Mouse (Mus musculus): ENCODE data around the gene Mrps6. TPM values are rescaled to one million over a fixed set of nuclear protein-coding genes. Genes with fewer than 3 reads are reported as not detected.

Mrps6 gene
- total RNA-seq, 2 experiments from 2014 or later = 24.7 to 30.8 TPM

Other genes with a start within 250 kb of the Mrps6 start
- gene Gm49711, start within 50 bp of the Mrps6 start, total RNA-seq (2015) = not detected in 2 replicates
- not detected in 2 replicates for gene Gm49711, start within 50 bp of the Mrps6 start, total RNA-seq (2017)
- 2.9 and 3.0 TPM in 2 replicates for gene Slc5a3, start 52 bp downstream of the Mrps6 start, total RNA-seq (2015)
- 3.1 and 4.7 TPM in 2 replicates for gene Slc5a3, start 52 bp downstream of the Mrps6 start, total RNA-seq (2017)
- not detected in 2 replicates for gene Kcne2, start 234.1 kb downstream of the Mrps6 start, total RNA-seq (2015)
- not detected in 2 replicates for gene Kcne2, start 234.1 kb downstream of the Mrps6 start, total RNA-seq (2017)
- 90.9 and 91.1 TPM in 2 replicates for gene Smim11, start 243.0 kb downstream of the Mrps6 start, total RNA-seq (2015)
- gene Smim11, start 243.0 kb downstream of the Mrps6 start, total RNA-seq (2017) = 164 and 194 TPM in 2 replicates

Measured in megakaryocyte progenitor cell, adult 5-6 weeks (primary cell).